Mouse (Mus musculus): Measurements from ENCODE around the gene Adamts1.

Adamts1 gene

DNA sequence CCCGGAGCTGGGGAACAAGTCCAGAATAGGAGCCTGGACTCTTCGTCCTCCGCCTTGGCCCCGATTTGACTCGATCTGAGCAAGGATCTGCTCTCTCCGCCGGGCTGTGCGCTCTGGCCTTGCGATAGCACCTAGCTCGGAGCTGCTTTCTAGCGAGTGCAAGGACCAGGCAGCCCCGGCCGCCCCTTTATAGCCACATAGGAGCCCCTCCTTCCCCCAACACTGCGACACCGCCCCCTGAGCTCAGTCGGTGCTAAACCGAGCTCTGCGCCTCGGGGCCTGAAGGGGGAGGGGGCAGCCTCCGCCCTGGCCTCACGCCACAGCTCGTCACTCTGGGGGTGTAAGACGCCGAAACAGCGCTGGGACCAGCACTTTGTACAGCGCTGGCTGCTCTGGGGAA is at the start of gene Adamts1:
Gene Adamts1 (minus strand): TSS at position 160 of the 400 bp plus-strand sequence.
- peak; percentile 91 for DNase-seq (ENCODE audit: low spot score)

DNA sequence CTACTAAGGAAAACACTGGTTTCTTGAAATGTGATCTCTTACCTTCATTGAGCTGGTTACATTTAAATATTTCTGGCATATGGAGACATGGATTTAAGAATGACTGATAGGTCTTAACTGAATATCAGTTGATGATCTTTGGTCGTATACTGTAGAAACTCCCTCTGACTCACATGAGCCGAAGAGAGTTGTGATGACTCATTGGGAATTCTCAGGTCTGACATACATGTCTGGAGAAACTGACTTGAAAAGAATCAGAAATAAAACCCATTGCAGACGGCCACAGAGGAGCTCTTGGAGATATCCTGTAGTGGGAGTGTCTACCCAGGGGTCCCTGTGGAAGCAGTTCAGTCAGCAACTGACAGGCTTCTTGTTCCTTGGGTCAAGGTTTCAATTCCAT is 24.2 kb upstream of the Adamts1 start:
- DNase-seq (ENCODE audit: low spot score), result no peak

DNA sequence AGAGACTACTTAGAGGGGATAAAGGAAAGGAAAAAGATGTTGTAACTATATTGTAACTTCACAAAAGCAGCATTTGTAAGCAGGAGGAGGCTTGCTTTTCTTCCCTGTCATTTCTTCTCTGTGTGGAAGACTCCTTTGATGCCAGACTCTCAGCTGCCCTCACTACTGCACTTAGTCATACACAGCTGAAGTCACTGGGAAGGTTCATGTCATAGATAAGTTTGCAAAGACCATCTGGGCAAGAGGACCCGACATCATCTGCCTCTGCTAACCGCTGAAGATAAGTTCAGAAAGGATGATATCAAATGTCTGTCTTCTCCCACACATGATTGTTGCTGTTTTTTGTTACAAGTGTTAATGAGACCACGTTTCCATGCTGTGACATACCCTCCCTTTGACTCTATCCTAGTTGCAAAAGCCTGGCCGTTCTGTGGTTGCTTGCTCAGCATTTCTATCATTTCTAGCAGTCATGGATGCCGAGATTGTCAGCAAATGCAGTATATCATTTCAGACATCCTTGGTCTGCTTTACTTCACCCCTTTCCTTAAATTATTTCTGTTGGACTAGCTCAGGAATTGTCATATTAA is 19.5 kb upstream of the Adamts1 start:
- no peak for DNase-seq (ENCODE audit: low spot score)

DNA sequence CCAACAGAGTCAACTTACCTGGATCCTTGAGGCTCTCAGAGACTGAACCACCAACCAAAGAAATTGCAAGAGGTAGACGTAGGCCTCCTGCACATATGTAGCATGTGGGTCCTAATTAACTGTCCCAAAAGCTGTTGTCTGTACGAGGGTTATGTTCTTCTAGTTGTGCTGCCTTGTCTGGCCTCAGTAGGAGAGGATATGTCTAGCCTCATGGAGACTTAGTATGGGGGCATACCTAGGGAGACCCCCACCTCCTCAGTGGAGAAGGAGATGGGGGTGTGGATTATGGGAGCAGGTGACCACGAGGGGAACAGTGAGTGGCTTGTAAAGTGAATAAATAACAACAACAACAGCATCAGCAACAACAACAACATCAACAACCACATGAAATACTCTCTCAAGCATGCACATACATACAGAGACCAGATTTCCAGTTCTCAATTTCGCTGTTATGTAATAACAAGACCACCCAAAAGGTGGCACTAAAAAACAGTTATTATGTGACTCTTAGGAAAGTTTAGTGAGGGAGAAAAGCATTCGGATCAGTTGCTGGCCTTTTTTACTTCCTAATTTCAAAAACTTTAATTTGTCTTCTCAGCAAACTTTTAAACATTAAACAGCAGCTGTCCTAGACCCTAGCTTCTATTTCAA is 17.0 kb upstream of the Adamts1 start:
- no peak for DNase-seq (ENCODE audit: low spot score)

DNA sequence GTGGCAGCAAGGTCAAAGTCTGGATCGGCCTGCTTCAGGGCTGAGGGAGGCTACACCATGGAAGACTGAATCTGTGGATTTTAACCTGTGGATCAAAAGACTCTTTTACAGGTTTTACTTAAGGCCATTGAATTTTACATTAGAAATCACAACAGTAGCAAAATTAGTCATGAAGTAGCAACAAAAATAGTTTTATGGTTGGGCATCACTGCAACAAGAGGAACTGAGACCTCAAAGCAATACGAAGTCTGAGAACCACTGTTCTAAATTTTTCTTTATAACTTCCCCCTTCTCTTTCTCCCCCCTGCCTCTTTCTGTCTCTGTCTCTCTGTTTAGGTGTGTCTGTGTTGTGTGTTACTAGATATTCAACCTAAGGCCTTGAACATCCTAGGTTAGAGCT is 11.2 kb upstream of the Adamts1 start:
- DNase-seq (ENCODE audit: low spot score), result no peak

DNA sequence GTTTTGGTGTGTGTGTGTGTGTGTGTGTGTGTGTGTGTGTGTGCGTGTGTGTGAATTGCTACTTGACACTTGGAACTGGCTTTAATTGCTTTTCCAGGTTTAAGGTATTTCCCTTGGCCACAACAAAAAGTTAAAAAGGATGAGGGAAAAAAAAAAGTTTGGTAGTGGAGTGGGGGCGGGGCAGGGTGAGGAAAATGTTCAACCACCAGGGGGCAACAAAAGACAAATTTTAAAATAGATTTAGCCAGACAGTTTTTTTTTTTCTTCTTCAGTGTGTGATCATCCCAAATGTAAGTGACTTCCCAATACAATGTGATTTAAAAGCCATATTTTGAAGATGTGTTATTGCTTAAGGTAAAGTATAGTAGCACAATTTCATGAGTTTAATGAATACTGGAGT is 4.7 kb upstream of the Adamts1 start:
- peak; percentile 81 for DNase-seq (ENCODE audit: low spot score)

GRCm38 (mm10) chr16:85807072-85807471 is 4.2 kb upstream of the Adamts1 start:
- DNase-seq (ENCODE audit: low spot score), result peak; percentile 77

GRCm38 (mm10) chr16:85805581-85805980 is 2.7 kb upstream of the Adamts1 start:
- DNase-seq (ENCODE audit: low spot score), result no peak

DNA sequence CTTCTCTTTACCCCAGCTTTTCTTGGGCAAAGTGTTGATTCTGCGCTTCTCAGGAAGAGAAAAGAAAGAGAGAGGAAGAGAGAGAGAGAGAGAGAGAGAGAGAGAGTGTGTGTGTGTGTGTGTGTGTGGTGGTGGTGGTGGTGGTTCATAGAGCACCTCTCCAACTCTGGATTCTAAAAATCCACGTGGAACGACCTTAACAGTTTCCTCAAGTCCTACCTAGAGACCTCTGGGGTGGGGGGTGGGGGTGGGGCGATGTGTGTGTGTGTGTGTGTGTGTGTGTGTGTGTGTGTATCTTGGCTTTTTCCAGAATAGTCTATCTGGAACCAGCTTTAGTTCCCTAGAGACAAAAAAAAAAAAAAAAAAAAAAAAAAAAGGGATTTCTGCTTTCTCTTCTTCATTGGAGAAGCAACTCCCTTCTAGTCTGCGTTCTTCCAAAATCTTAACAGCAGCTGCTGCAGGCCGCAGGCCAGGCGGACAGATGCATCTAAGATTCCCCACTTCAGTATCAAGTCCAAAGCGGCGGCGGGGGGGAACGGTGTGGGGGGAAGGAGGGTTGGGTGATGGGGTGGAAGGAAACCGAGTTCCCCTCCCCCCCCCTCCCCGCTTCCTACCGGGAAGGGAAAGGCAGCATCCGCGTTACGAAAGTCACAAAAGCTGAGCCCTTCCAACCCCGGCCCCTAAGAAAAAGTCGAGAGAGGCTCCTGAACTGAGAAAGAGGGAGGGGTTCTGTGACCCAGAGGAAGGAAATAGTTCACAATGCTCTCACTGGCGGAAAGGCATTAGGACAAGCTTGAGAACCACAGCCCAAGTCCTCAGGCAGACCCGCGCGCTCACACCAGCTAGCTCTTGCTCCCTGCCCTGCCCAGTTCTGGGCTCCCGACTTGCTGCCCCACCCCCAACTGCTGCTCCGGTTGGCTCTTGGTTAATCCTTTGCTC is 969 bp upstream of the Adamts1 start:
- peak; percentile 86 for DNase-seq (ENCODE audit: low spot score)

- DNase-seq (ENCODE audit: low spot score), result peak; percentile 68
Observed at GRCm38 (mm10) chr16:85801971-85802811, 722 bp downstream of the Adamts1 start.

- DNase-seq (ENCODE audit: low spot score), result peak; percentile 86
Observed at GRCm38 (mm10) chr16:85801252-85801651, 1.7 kb downstream of the Adamts1 start.

DNA sequence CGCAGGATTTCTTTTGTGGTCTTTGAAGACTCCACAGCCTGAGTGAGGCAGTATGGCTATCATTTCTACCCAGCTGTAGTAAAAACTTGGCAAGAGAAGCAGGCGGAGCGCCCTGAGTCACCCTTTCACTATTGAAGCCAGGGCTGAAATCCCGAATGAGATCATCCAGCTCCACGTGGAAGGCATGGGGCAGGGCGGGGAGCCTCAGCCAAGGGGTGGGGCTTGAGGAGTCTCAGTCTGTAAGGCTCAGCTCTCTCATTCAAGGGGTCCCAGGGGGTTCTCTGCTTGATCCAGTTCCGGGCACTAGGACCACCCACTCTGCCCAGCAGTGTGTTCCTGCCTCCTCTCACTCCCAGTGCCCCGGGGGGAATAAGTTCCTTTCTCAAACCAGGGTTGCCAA is 2.2 kb downstream of the Adamts1 start:
- DNase-seq (ENCODE audit: low spot score), result peak; percentile 85

GRCm38 (mm10) chr16:85799971-85800370 is 2.9 kb downstream of the Adamts1 start:
- DNase-seq (ENCODE audit: low spot score), result no peak

DNA sequence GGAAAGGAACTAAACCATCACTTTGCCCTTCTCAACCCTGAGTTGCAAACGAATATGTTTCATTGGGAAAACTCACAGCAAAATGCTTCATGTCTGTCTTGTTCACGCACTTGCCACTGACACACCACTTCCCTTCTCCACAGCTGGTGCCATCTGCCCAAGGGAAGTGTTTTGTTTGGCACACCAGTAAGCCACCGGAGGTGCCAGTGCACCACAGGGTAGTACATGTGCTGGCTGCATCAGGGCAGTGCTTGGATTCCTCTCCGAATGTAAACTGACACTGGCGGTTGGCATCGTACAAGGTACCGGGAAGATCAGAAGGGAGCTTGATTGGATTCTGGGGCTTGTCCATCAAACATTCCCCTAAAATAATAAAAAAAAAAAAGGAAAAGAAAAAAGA is 4.6 kb downstream of the Adamts1 start:
- DNase-seq (ENCODE audit: low spot score), result no peak

- DNase-seq (ENCODE audit: low spot score), result no peak
Observed at GRCm38 (mm10) chr16:85797161-85797560, 5.8 kb downstream of the Adamts1 start.

GRCm38 (mm10) chr16:85795731-85796130 is 7.2 kb downstream of the Adamts1 start:
- no peak for DNase-seq (ENCODE audit: low spot score)

DNA sequence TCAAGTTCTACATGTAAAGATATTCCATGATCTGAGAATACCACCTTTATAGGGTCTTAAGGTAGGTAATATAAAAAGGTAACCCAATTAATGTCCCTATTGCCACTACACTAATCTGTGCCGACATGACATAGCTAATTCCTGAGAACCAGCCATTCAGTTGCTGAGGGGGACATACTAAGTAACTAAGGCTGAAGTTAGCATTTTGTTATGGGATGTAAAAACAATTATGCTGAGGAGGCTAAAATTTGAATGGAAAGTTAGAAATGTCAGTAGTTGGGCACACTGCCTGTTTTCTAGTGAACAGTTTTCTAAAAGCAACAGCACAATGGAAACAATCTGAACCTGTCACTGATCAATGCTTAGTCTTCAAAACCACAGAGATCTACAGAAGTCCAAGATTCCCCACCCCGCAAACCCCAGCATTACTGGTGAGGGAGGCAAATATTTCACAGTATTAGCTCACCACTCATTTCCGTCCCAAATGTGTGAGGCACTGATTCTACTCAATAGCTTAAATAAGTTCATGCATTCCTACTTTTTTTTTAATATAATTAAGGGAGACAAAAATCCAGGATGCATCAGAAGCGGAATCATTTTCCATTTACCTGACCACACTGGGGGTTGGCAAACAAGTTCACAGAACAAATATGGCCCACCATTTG is 9.6 kb downstream of the Adamts1 start:
- DNase-seq (ENCODE audit: low spot score), result no peak

DNA sequence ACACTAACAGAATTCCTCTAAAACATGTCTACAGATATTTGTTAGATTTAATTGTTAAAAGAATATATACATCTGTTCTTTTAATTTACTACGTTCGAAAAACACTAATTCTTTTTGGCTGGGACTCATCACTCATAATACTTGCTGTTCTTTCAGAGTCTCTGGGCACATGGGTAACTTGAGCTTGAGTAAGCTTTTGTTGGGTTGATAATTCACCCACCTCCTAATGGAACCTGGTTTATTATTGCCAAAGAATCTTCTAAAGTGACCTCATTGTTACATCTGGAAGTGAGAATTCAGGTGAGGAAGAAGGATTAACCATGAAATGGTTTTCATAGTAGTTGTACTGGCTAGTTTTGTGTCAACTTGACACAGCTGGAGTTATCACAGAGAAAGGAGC is 21.8 kb downstream of the Adamts1 start:
- no peak for DNase-seq (ENCODE audit: low spot score)

- no peak for DNase-seq (ENCODE audit: low spot score)
Observed at GRCm38 (mm10) chr16:85779775-85780174, 23.1 kb downstream of the Adamts1 start.

DNA sequence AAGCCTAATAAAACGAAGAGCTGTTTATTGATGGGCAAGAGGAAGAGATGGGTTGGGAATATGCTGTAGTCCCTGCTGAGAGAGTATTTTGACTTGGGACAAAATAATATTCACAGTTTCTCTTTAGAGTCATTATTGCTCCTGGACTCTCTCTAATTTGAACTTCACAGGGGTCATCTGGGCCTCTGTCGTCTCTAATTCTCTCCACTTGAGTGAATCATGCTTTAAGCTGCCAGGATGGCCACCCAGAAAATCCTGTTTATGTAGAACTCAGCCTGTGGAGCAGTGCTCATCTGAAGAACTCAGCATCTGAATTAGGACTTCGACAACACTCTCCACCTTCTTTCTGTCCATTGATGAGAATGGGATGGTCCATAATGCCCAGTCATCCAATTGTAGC is 30.6 kb downstream of the Adamts1 start:
- no peak for DNase-seq (ENCODE audit: low spot score)

GRCm38 (mm10) chr16:85767341-85767740 is 35.6 kb downstream of the Adamts1 start:
- no peak for DNase-seq (ENCODE audit: low spot score)

All from testis, postnatal 10 days (tissue).